Mouse (Mus musculus) myocyte (in vitro differentiated cells): ENCODE data around the gene Col16a1. TPM values are rescaled to one million over a fixed set of nuclear protein-coding genes. Genes with fewer than 3 reads are reported as not detected.

ENCODE experiments used
- H3K27me3 ChIP-seq: one replicate; pipeline ENCODE4 v1.6.1; 2011; ENCODE audit not compliant: control insufficient read depth, insufficient read depth, insufficient read length
- H3K36me3 ChIP-seq: one replicate; pipeline ENCODE4 v1.6.1; 2011; ENCODE audit not compliant: control insufficient read depth, insufficient read depth
- H3K4me2 ChIP-seq: one replicate; pipeline ENCODE4 v1.6.1; 2011; ENCODE audit warnings: low read depth, control low read depth
- H3K4me3 ChIP-seq: one replicate; pipeline ENCODE4 v1.5.1; 2011; ENCODE audit warnings: mild to moderate bottlenecking, control low read depth, moderate library complexity
- H3K79me2 ChIP-seq: one replicate; pipeline ENCODE4 v1.6.1; 2011; ENCODE audit not compliant: control insufficient read depth, insufficient read depth
- H3ac ChIP-seq: one replicate; pipeline ENCODE4 v1.6.1; 2011; ENCODE audit not compliant: control insufficient read depth, insufficient read length
- CEBPB ChIP-seq: IDR thresholded peaks from 2 replicates; pipeline ENCODE4 v1.6.1; 2011; ENCODE audit warnings: mild to moderate bottlenecking, moderate library complexity; ENCODE audit not compliant: poor library complexity, insufficient read depth, severe bottlenecking
- E2F4 ChIP-seq: IDR thresholded peaks from one replicate; pipeline ENCODE4 v1.6.1; 2011; ENCODE audit warnings: mild to moderate bottlenecking, control low read depth, moderate library complexity; ENCODE audit not compliant: insufficient read depth
- MAX ChIP-seq: IDR thresholded peaks from one replicate; pipeline ENCODE4 v1.6.1; 2011; ENCODE audit warnings: low read depth, mild to moderate bottlenecking, control low read depth
- MYOD1 ChIP-seq, 3 experiments: IDR thresholded peaks; one replicate each; pipeline ENCODE4 v1.6.1; 2011; ENCODE audit warnings: control low read depth in 2 of 3, low read depth in 2 of 3, mild to moderate bottlenecking in 2 of 3, moderate library complexity in 1 of 3; ENCODE audit not compliant: insufficient read length in 2 of 3, control insufficient read depth in 1 of 3
- MYOG ChIP-seq, 3 experiments: IDR thresholded peaks; one replicate each; pipeline ENCODE4 v1.6.1; 2011; ENCODE audit warnings: control low read depth in 2 of 3, low read depth in 2 of 3, mild to moderate bottlenecking in 2 of 3; ENCODE audit not compliant: insufficient read length in 2 of 3, control insufficient read depth in 1 of 3, insufficient read depth in 1 of 3
- POLR2A ChIP-seq: IDR thresholded peaks from one replicate; pipeline ENCODE4 v1.6.1; 2011; ENCODE audit warnings: low read depth, mild to moderate bottlenecking, control low read depth, moderate library complexity; ENCODE audit not compliant: insufficient read length
- POLR2AphosphoS2 ChIP-seq: IDR thresholded peaks from one replicate; pipeline ENCODE4 v1.6.1; 2011; ENCODE audit warnings: low read depth, control low read depth; ENCODE audit not compliant: insufficient read length
- REST ChIP-seq: IDR thresholded peaks from one replicate; pipeline ENCODE4 v1.6.1; 2011; ENCODE audit warnings: mild to moderate bottlenecking, control low read depth, moderate library complexity; ENCODE audit not compliant: insufficient read depth, insufficient read length
- SRF ChIP-seq: IDR thresholded peaks from one replicate; pipeline ENCODE4 v1.6.1; 2011; ENCODE audit warnings: low read depth; ENCODE audit not compliant: control insufficient read depth, insufficient read length
- TCF12 ChIP-seq: IDR thresholded peaks from one replicate; pipeline ENCODE4 v1.6.1; 2011; ENCODE audit warnings: mild to moderate bottlenecking, control low read depth; ENCODE audit not compliant: poor library complexity, insufficient read depth, severe bottlenecking
- TCF3 ChIP-seq: IDR thresholded peaks from one replicate; pipeline ENCODE4 v1.6.1; 2011; ENCODE audit warnings: low read depth, control low read depth; ENCODE audit not compliant: insufficient read length
- USF1 ChIP-seq: IDR thresholded peaks from one replicate; pipeline ENCODE4 v1.6.1; 2011; ENCODE audit warnings: low read depth, mild to moderate bottlenecking, control low read depth, moderate library complexity
- polyA plus RNA-seq: library from polyadenylated mRNA; unstranded; fragments of >200 nt; fragmentation: generic; extraction: Trizol; gene quantifications from one replicate; pipeline ENCODE4 v1.2.1, GENCODE M21; 2012; ENCODE audit warnings: missing spikeins

The Col16a1 gene
- polyA plus RNA-seq, 1 experiment: 13.9 TPM

GRCm38 (mm10) chr4:130110091-130110490, 62.5 kb downstream of the Col16a1 start:
- H3K4me2 ChIP-seq: no peak overlapping the region
- H3K4me3 ChIP-seq: no peak overlapping the region
- H3K79me2 ChIP-seq: peaks cover 31% of the 10 kb centered on the region
- H3ac ChIP-seq: no peak overlapping the region
- H3K27me3 ChIP-seq: no peaks in the 10 kb centered on the region
- H3K36me3 ChIP-seq: no peaks in the 10 kb centered on the region
- TF ChIP-seq CEBPB: no peak
- TF ChIP-seq MYOD1 (IDR thresholded peaks at IDR 0.05; ENCODE audit: control insufficient read depth in 1 of 3, insufficient read length in 2 of 3, low read depth in 2 of 3): no peak
- no peak for TF ChIP-seq REST
- no peak for TF ChIP-seq TCF12
- no peak for TF ChIP-seq E2F4
- no peak for TF ChIP-seq MAX
- TF ChIP-seq SRF: no peak
- no peak for TF ChIP-seq USF1
- no peak for TF ChIP-seq TCF3
- no peak for TF ChIP-seq POLR2A
- no peak for TF ChIP-seq POLR2AphosphoS2

- peak overlapping the region; percentile 42 for H3K4me2 ChIP-seq
- TF ChIP-seq MYOD1 (IDR thresholded peaks at IDR 0.05; ENCODE audit: control insufficient read depth in 1 of 3, insufficient read length in 2 of 3, low read depth in 2 of 3): peak in 1 of 3 experiments; percentile 50
- TF ChIP-seq CEBPB: peak; percentile 88
- no peak for TF ChIP-seq SRF
- peaks cover 31% of the 10 kb centered on the region for H3K79me2 ChIP-seq
- H3K4me3 ChIP-seq: no peak overlapping the region
- H3K27me3 ChIP-seq: no peaks in the 10 kb centered on the region
- H3K36me3 ChIP-seq: no peaks in the 10 kb centered on the region
- no peak overlapping the region for H3ac ChIP-seq
Measured at GRCm38 (mm10) chr4:130112299-130112698, 64.7 kb downstream of the Col16a1 start.

GRCm38 (mm10) chr4:130112732-130113131, 65.1 kb downstream of the Col16a1 start:
- Histone ChIP-seq H3K36me3 (no peaks in the 10 kb centered on the region), H3K27me3 (no peaks in the 10 kb centered on the region), H3K4me3 (no peak overlapping the region), H3K4me2 (peak overlapping the region; percentile 42), H3ac (no peak overlapping the region), H3K79me2 (peaks cover 30% of the 10 kb centered on the region)
- no peak for TF ChIP-seq MYOG (IDR thresholded peaks at IDR 0.05; ENCODE audit: control insufficient read depth in 1 of 3, insufficient read depth in 1 of 3, insufficient read length in 2 of 3, low read depth in 2 of 3)
- no peak for TF ChIP-seq TCF3
- TF ChIP-seq USF1: no peak
- TF ChIP-seq POLR2AphosphoS2: no peak
- no peak for TF ChIP-seq SRF
- no peak for TF ChIP-seq MAX
- no peak for TF ChIP-seq CEBPB
- TF ChIP-seq E2F4: no peak
- no peak for TF ChIP-seq TCF12
- TF ChIP-seq POLR2A: no peak
- no peak for TF ChIP-seq MYOD1 (IDR thresholded peaks at IDR 0.05; ENCODE audit: control insufficient read depth in 1 of 3, insufficient read length in 2 of 3, low read depth in 2 of 3)
- no peak for TF ChIP-seq REST

GRCm38 (mm10) chr4:130120752-130121151, 73.1 kb downstream of the Col16a1 start:
- Histone ChIP-seq H3K4me3 (no peak overlapping the region), H3K36me3 (peaks cover 13% of the 10 kb centered on the region), H3K4me2 (no peak overlapping the region), H3ac (no peak overlapping the region), H3K79me2 (no peaks in the 10 kb centered on the region), H3K27me3 (no peaks in the 10 kb centered on the region)
- TF ChIP-seq POLR2AphosphoS2: no peak
- TF ChIP-seq MYOG (IDR thresholded peaks at IDR 0.05; ENCODE audit: control insufficient read depth in 1 of 3, insufficient read depth in 1 of 3, insufficient read length in 2 of 3, low read depth in 2 of 3): no peak
- no peak for TF ChIP-seq TCF3
- no peak for TF ChIP-seq E2F4
- TF ChIP-seq REST: no peak
- no peak for TF ChIP-seq SRF
- no peak for TF ChIP-seq USF1
- no peak for TF ChIP-seq MAX
- no peak for TF ChIP-seq MYOD1 (IDR thresholded peaks at IDR 0.05; ENCODE audit: control insufficient read depth in 1 of 3, insufficient read length in 2 of 3, low read depth in 2 of 3)
- no peak for TF ChIP-seq POLR2A
- no peak for TF ChIP-seq CEBPB
- TF ChIP-seq TCF12: no peak

DNA sequence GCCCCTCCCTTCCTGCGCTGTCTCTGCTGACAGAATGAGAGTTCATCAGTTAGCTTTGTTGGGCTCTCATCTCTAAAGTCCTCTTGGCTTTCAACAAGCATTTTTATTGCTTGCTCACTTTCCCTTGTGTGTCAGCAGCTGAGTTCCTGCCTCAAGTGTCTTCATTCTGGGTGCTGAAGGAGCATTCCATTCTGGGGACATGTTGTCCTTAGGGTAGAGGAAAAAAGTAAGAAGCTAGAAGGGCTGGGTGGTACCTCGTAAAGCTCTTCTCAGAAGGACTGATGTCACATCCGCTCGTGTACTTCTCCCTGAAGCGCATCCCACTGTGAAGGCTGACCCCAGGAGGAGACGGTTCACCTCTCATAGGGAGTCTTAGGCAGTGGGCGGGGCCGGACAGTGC, 73.9 kb downstream of the Col16a1 start:
- Histone ChIP-seq H3K79me2 (no peaks in the 10 kb centered on the region), H3K36me3 (peaks cover 15% of the 10 kb centered on the region), H3K4me3 (no peak overlapping the region), H3ac (no peak overlapping the region), H3K4me2 (no peak overlapping the region), H3K27me3 (no peaks in the 10 kb centered on the region)
- TF ChIP-seq TCF12 (no peak), MYOG (IDR thresholded peaks at IDR 0.05; ENCODE audit: control insufficient read depth in 1 of 3, insufficient read depth in 1 of 3, insufficient read length in 2 of 3, low read depth in 2 of 3) (no peak), REST (no peak), CEBPB (no peak), POLR2AphosphoS2 (no peak), TCF3 (no peak)
